ENCODE assay signal across 11 mouse cellular contexts in the genomic region with DNA sequence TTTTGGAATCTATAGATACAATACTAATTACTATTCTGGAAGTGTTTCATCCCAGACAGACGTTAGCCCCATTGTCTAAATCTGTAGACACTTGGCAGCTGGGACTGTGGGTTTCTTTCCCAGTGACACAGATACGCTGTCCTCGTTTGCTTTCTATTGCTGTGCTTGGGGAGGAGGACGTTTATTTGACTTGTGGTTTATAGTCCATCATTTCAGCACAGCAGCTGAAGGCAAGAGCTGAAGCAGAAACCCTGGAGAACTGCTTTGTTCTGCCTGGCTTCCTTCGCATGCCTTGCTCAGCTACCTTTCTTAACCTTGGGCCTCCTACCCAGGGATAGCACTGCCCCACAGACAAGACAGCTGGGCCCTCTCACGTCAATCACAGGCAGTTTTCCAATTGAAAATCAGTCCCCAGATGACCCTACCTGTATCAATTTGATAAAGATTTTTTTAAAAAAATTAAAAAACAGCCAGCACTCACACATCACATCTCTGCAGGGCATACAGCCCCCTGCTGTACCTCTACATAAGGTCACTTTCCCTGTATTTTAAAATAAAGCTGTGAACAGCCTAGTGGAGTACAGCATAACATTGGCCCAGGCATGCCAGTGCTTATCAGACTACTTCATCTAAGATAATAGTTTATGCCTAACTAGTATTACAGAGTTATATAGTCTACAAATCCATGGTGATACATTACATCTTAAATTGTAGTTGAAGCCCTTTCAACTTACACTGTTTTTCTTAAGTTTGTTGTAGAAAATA.
DNase-seq lines count a peak whose midpoint lies in the region; ATAC-seq and TF ChIP-seq lines count a peak whose summit lies in the region.
"Had no signal": no experiment of that assay in that cellular context is flagged by ENCODE, and none has a peak within 500 bp of the region (broad histone marks: within the 10 kb centered on the region; RNA-seq: fewer than 3 reads in every experiment).

No protein-coding gene starts in this region.

- 40% methylated on average over 6 of the region's 6 CpGs for WGBS in lung, embryonic 16.5 days
- WGBS in hindbrain, embryonic 10.5 days: 41% methylated on average over 6 of the region's 6 CpGs
- WGBS in midbrain, embryonic 10.5 days: 43% methylated on average over 6 of the region's 6 CpGs
- WGBS in stomach, postnatal 0 days: 30% methylated on average over 6 of the region's 6 CpGs
- WGBS in heart, embryonic 11.5 days (ENCODE audit: insufficient replicate concordance): 66% methylated on average over 6 of the region's 6 CpGs

- peaks cover 18% of the 10 kb centered on the region for H3K4me1 ChIP-seq in lung, embryonic 16.5 days (replicated peaks; ENCODE audit: control insufficient read depth, insufficient read depth, low read length)
- H3K4me1 ChIP-seq in hindbrain, embryonic 10.5 days (replicated peaks): peaks cover 24% of the 10 kb centered on the region
- H3K4me1 ChIP-seq in midbrain, embryonic 10.5 days: peaks cover 30% of the 10 kb centered on the region
- no peaks in the 10 kb centered on the region; the same call in 1 of the 2 replicates for H3K4me1 ChIP-seq in stomach, postnatal 0 days (replicated peaks; ENCODE audit: control insufficient read depth, insufficient read depth)
- H3K4me1 ChIP-seq in heart, embryonic 11.5 days (ENCODE audit: control insufficient read depth, insufficient read depth, low read length): peaks cover 3% of the 10 kb centered on the region

- H3K27ac ChIP-seq in lung, embryonic 16.5 days (ENCODE audit: low read length): peak overlapping the region; percentile 54
- H3K27ac ChIP-seq in hindbrain, embryonic 10.5 days: peak overlapping the region; percentile 83
- peak overlapping the region; percentile 83 for H3K27ac ChIP-seq in midbrain, embryonic 10.5 days (replicated peaks)
- peak overlapping the region; percentile 61 for H3K27ac ChIP-seq in stomach, postnatal 0 days (replicated peaks)
- H3K27ac ChIP-seq in heart, embryonic 11.5 days (ENCODE audit: low read depth, low read length): no peak overlapping the region
- H3K27ac ChIP-seq: liver, embryonic 13.5 days had no signal

- peak; percentile 48 for ATAC-seq in lung, embryonic 16.5 days (ENCODE audit: low read depth)
- no peak for ATAC-seq in stomach, postnatal 0 days (ENCODE audit: low FRiP score, low TSS enrichment)
- no peak for ATAC-seq in heart, embryonic 11.5 days (replicated peaks; ENCODE audit: insufficient number of reproducible peaks, low FRiP score, low TSS enrichment)

- H3K9me3 ChIP-seq in lung, embryonic 16.5 days (ENCODE audit: control insufficient read depth, low read length): no peaks in the 10 kb centered on the region
- H3K9me3 ChIP-seq in hindbrain, embryonic 10.5 days: no peaks in the 10 kb centered on the region
- no peaks in the 10 kb centered on the region for H3K9me3 ChIP-seq in midbrain, embryonic 10.5 days (replicated peaks)
- H3K9me3 ChIP-seq in stomach, postnatal 0 days (ENCODE audit: control insufficient read depth, low read length): no peaks in the 10 kb centered on the region
- H3K9me3 ChIP-seq in heart, embryonic 11.5 days (replicated peaks; ENCODE audit: control insufficient read depth, low read length): no peaks in the 10 kb centered on the region
- H3K9me3 ChIP-seq: G1E; liver, embryonic 13.5 days had no signal

- H3K4me3 ChIP-seq in lung, embryonic 16.5 days (ENCODE audit: low read length): no peak overlapping the region
- H3K4me3 ChIP-seq in hindbrain, embryonic 10.5 days: no peak overlapping the region
- no peak overlapping the region for H3K4me3 ChIP-seq in midbrain, embryonic 10.5 days
- no peak overlapping the region for H3K4me3 ChIP-seq in stomach, postnatal 0 days (ENCODE audit: low read depth, low read length)
- no peak overlapping the region for H3K4me3 ChIP-seq in heart, embryonic 11.5 days (ENCODE audit: low read depth, low read length)
- H3K4me3 ChIP-seq: liver, embryonic 13.5 days had no signal

- no peak for TF ChIP-seq CTCF in stomach, postnatal 0 days (IDR thresholded peaks at IDR 0.05; ENCODE audit: low read depth)

- H3K4me2 ChIP-seq in lung, embryonic 16.5 days (ENCODE audit: low read depth, low read length): no peak overlapping the region
- no peak overlapping the region for H3K4me2 ChIP-seq in stomach, postnatal 0 days (replicated peaks; ENCODE audit: low read depth)
- no peak overlapping the region for H3K4me2 ChIP-seq in heart, embryonic 11.5 days
- H3K4me2 ChIP-seq: liver, embryonic 13.5 days had no signal

- no peak for TF ChIP-seq EP300 in stomach, postnatal 0 days (optimal IDR thresholded peaks at IDR 0.05)

- H3K9ac ChIP-seq in lung, embryonic 16.5 days (ENCODE audit: low read length): no peak overlapping the region
- H3K9ac ChIP-seq in stomach, postnatal 0 days (ENCODE audit: low read length): no peak overlapping the region
- no peak overlapping the region for H3K9ac ChIP-seq in heart, embryonic 11.5 days (ENCODE audit: low read depth, low read length)
- H3K9ac ChIP-seq: liver, embryonic 13.5 days had no signal

- peaks cover 5% of the 10 kb centered on the region for H3K36me3 ChIP-seq in lung, embryonic 16.5 days (ENCODE audit: control insufficient read depth, insufficient read depth, low read length)
- H3K36me3 ChIP-seq in hindbrain, embryonic 10.5 days: peaks cover 31% of the 10 kb centered on the region
- H3K36me3 ChIP-seq in midbrain, embryonic 10.5 days: peaks cover 31% of the 10 kb centered on the region
- H3K36me3 ChIP-seq in stomach, postnatal 0 days (ENCODE audit: control insufficient read depth, insufficient read depth, low read length): no peaks in the 10 kb centered on the region
- H3K36me3 ChIP-seq in heart, embryonic 11.5 days (ENCODE audit: control insufficient read depth, insufficient read depth, low read length): peaks cover 2% of the 10 kb centered on the region

- DNase-seq in lung, postnatal 14 days: no peak
- DNase-seq in hindbrain, embryonic 10.5 days (ENCODE audit: low spot score): no peak
- no peak for DNase-seq in midbrain, embryonic 10.5 days (ENCODE audit: low spot score)
- DNase-seq in stomach, postnatal 0 days (ENCODE audit: low spot score): no peak
- no peak for DNase-seq in right cerebral cortex, postnatal 4 days
- no peak for DNase-seq in thymus, postnatal 0 days (ENCODE audit: low spot score)
- DNase-seq: liver, embryonic 13.5 days; spleen, adult 18-20 months had no signal

- no peaks in the 10 kb centered on the region for H3K27me3 ChIP-seq in lung, embryonic 16.5 days (ENCODE audit: control insufficient read depth, insufficient read depth, low read depth, low read length)
- no peaks in the 10 kb centered on the region for H3K27me3 ChIP-seq in hindbrain, embryonic 10.5 days (ENCODE audit: insufficient read depth, poor library complexity, severe bottlenecking)
- H3K27me3 ChIP-seq in midbrain, embryonic 10.5 days (ENCODE audit: low read depth, poor library complexity, severe bottlenecking): no peaks in the 10 kb centered on the region
- H3K27me3 ChIP-seq in stomach, postnatal 0 days (ENCODE audit: control insufficient read depth, insufficient read depth, low read length): no peaks in the 10 kb centered on the region
- H3K27me3 ChIP-seq in heart, embryonic 11.5 days (ENCODE audit: control insufficient read depth, insufficient read depth, low read length): no peaks in the 10 kb centered on the region
- H3K27me3 ChIP-seq: liver, embryonic 13.5 days had no signal
